Mouse (Mus musculus) adrenal gland, adult 10 weeks (tissue): Measurements from ENCODE around the gene Lsm4. TPM values are rescaled to one million over a fixed set of nuclear protein-coding genes. Genes with fewer than 3 reads are reported as not detected.

Experiments used
- polyA plus RNA-seq: library from polyadenylated mRNA; stranded (reverse); fragments of 350-450 nt; fragmentation: Illumina TruSeq; extraction: RNeasy Lipid Tissue Mini Kit (QIAGEN cat#74804); gene quantifications from one replicate; pipeline ENCODE4 v1.2.3, GENCODE M21; 2014; ENCODE audit warnings: low read depth, low replicate concordance

Lsm4 gene
- not detected for polyA plus RNA-seq

DNA sequence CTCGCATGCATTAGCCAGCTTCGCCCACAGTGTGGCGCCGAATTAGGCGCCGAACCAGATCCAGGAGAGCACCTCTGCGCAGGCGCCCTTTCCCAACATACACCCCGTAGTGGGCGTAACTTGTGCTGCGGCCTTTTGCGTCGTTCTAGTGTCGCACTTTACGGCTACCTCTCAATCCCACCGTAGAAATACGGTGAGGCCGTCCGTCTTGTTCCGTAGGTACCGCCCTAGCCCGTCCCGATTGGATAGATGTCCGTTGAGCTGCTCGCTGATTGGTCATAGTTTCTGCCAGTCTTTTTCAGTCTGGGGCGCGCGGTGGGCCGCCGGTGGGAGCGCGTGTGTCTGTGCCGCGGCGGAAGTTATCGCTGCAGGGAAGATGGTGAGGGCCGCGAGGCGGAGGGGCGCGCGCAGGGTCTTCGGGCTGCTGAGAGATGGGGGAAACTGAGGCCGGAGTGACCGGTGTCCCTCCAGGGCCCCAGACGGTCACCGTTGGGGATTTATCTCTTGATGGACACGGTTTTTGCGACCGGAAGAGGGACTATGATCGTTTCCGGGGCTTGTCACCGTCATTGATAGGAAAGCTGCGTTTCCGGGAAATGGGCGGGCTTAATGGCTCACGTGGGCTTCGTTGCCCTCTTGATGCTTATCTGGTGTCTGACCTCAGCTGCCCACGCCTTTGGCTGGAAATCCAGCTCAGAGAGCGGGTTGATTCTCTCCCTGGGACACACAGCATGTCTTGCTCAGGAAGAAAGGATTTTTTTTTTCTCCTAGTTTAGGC is at the start of gene Lsm4:
TSS of gene Lsm4 (plus strand) at position 170 of the 778 bp plus-strand sequence.

DNA sequence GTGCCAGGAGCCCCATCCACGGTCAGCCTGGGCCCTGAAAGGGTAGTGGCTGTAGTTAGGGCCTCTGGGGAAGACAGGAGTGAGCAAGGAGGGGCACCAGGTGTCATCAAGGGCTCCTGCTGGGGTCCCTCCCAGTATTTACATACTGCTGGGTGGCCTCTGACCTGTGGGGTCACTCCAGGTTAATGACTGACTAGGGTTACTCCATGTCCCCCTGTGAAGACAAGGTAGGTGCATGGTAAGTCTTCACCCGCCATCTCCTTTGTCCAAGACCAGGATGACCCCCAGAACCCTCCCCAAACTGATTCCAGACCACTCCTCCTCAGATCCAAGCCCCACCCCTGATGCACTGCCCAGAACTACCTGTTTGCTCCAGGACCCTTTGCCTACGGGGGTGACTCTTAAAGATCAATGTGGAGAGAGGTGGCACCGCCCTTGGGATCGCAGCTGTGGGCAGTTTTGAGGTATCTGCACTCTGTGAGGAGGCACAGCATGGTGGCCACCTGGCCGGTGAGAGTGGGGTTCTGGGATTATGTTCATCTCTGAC is 40.6 kb upstream of the Lsm4 start, which contains the start of gene Gdf15:
TSS of gene Gdf15 (minus strand) at position 111 of the 547 bp plus-strand sequence.

DNA sequence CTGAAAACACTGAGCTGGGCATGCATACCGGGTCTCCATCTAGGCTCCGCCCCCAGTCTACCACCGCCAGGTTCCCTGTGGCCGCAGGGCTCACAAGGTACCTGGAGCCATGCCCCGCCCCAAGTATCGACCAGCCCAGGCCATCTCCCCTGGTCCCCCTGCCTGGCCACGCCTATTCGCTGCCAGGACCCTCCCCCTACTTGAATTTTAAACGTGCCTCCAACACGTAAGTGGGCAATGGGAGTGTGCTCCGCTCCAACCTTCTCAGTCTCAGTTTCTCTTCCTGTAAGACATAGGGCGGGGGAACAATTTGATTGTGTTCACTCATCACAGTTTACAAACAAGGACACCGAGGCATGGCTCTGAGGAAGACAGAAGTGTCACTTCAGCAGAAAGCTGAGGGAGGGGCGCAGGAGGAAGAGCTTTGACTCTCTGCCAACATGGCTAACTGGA is 12.7 kb upstream of the Lsm4 start, which contains the start of gene Pgpep1:
TSS of gene Pgpep1 (minus strand) at position 116 of the 453 bp plus-strand sequence.

DNA sequence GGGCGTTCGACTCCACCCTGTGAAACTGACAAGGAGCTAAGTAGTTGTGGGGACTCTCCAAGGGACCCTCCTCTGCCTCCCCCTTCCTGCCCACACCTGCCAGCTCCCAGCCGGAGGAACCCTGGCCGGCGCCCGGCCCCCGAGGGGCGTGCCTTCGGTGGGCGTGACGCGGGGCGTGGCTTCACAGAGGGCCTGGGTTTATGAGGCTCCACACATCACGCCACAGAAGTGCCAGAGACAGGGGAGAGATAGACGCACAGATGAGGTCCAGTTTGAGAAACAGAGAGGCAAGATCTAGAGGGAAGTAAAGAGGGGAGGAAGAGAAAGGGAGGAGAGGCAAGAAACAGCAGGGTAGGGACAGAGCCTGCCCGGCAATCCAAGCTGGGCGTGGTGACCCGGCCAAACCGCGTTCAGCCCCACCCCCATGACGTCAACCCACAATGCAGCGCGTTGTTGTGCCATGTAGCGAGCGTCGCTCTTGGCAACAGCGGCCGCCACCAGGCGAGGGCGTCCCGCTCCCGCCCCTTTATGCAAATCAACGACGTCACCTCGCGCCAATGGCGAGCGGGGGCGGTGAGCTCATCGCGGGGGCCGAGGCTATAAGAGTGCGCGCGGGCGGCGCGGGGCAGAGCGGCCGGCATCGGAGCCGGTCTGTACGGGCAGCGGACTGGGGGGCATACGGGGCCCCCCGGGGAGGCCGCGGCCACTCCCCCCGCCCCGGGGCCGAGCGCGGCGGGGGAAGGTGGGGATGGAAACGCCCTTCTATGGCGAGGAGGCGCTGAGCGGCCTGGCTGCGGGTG is 25.5 kb downstream of the Lsm4 start, which contains the start of gene Jund:
TSS of gene Jund (plus strand) at position 640 of the 800 bp plus-strand sequence.

DNA sequence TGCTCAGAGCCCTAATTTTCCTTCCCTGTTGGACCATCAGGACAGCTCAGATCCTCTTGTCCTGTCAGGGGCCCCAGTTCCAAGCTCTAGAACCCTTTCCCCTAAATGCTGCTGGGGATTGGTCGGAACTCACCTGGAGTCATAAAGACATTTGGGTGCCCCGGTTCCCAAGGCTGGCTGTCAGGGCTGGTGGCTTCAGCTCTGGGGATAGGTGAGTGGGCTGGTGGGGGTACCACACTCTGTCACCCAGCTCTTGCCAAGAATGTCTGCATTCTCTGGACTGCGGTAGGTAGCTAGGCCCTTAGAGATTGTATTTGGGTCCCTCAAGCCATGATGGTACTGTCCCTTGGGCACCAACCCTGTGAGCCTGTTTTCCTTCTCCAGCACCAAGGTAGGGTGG is 30.2 kb downstream of the Lsm4 start, which contains the start of gene Iqcn:
TSS of gene Iqcn (plus strand) at position 171 of the 400 bp plus-strand sequence.

DNA sequence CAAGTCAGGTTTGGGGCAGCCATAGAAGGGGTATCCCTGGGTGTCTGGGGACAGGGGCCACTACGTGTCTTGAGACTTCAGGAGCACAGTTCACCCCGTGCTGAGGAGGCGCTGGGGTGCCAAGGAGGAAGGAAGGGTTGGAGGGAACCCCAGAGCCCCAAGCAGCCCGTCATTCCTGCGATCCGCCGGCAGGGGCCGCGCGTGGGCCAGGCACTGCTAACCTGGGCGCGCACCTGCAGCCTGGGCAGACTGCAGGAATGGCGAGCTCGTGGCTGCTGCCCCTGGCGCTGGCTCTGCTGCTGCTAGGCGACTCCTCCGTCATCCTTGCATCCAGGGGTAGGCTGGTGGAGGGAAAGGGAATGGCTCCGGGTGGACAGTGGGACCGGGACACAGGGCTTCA is 45.2 kb downstream of the Lsm4 start, which contains the start of gene Gm3336:
TSS of gene Gm3336 (plus strand) at position 247 of the 400 bp plus-strand sequence.

DNA sequence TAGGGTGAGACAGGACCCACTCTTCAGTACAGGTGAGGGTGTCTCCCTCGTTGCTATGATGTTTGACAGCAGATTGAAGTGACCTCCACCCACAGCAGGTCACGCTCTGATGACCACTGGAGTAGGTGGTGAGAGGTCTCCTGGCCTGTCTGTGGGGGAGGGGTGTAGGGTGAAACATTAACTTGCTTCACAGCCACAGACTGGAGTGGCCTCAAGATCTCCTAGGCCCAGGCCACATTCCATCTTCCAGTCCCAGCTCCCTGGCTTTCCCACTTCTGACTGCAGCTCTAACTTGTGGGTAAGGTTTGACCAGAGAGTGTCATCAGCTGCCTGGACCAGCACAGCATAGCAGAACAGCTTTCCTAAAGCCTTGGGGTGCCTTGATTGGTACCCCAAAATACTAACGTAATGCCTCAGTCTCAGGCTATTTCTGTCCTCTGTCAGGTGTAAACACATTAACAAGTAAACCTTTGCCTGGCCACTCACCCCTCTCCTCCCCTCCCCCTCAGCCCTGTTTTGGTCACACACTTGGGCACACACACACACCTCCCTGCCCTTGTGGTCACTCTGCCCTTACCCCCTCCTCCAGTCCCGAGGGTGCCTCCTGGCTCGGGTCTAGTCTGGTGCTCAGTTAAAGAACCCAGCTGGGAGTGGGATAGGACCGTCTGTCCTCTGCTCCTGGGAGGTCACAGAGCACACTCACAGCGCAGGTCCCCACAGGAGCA is 50.6 kb downstream of the Lsm4 start, which contains the start of gene Pde4c:
TSS of gene Pde4c (plus strand) at position 235 of the 725 bp plus-strand sequence.

Other genes starting within 250 kb of the Lsm4 start
- gene Crtc1, start 233.7 kb upstream of the Lsm4 start, polyA plus RNA-seq: 2.6 TPM
- 5.4 TPM for gene Klhl26, start 196.3 kb upstream of the Lsm4 start, polyA plus RNA-seq
- 0.82 TPM for gene Tmem59l, start 185.9 kb upstream of the Lsm4 start, polyA plus RNA-seq
- gene Crlf1, start 180.1 kb upstream of the Lsm4 start, polyA plus RNA-seq: not detected
- gene Rex1bd, start 166.5 kb upstream of the Lsm4 start, polyA plus RNA-seq: not detected
- gene Uba52, start 162.4 kb upstream of the Lsm4 start, polyA plus RNA-seq: 3.9 TPM
- 5.1 TPM for gene Fkbp8, start 145.5 kb upstream of the Lsm4 start, polyA plus RNA-seq
- gene Kxd1, start 145.3 kb upstream of the Lsm4 start, polyA plus RNA-seq: 8.0 TPM
- 0.58 TPM for gene Ell, start 133.8 kb upstream of the Lsm4 start, polyA plus RNA-seq
- gene Isyna1, start 78.9 kb upstream of the Lsm4 start, polyA plus RNA-seq: 0.29 TPM
- not detected for gene Ssbp4, start 64.4 kb upstream of the Lsm4 start, polyA plus RNA-seq
- gene Lrrc25, start 57.1 kb upstream of the Lsm4 start, polyA plus RNA-seq: not detected
- gene Gdf15, start 40.8 kb upstream of the Lsm4 start, polyA plus RNA-seq: not detected
- gene Pgpep1, start 12.9 kb upstream of the Lsm4 start, polyA plus RNA-seq: 55.2 TPM
- 24.6 TPM for gene Jund, start 25.7 kb downstream of the Lsm4 start, polyA plus RNA-seq
- gene Iqcn, start 30.2 kb downstream of the Lsm4 start, polyA plus RNA-seq: not detected
- gene Gm3336, start 45.3 kb downstream of the Lsm4 start, polyA plus RNA-seq: not detected
- gene Pde4c, start 50.5 kb downstream of the Lsm4 start, polyA plus RNA-seq: not detected
- 12.3 TPM for gene Rab3a, start 81.4 kb downstream of the Lsm4 start, polyA plus RNA-seq
- gene Mpv17l2, start 87.7 kb downstream of the Lsm4 start, polyA plus RNA-seq: 2.2 TPM
- gene Pik3r2, start 103.5 kb downstream of the Lsm4 start, polyA plus RNA-seq: 1.9 TPM
- gene Mast3, start 131.8 kb downstream of the Lsm4 start, polyA plus RNA-seq: 1.5 TPM
- not detected for gene Il12rb1, start 135.2 kb downstream of the Lsm4 start, polyA plus RNA-seq
- gene Arrdc2, start 166.5 kb downstream of the Lsm4 start, polyA plus RNA-seq: 1.5 TPM
- gene Kcnn1, start 190.0 kb downstream of the Lsm4 start, polyA plus RNA-seq: 0.47 TPM
- gene Ccdc124, start 200.7 kb downstream of the Lsm4 start, polyA plus RNA-seq: not detected
- not detected for gene Slc5a5, start 219.5 kb downstream of the Lsm4 start, polyA plus RNA-seq
- 46.7 TPM for gene Rpl18a, start 224.2 kb downstream of the Lsm4 start, polyA plus RNA-seq
- gene Map1s, start 232.7 kb downstream of the Lsm4 start, polyA plus RNA-seq: 1.6 TPM